Mouse (Mus musculus) E14TG2a.4 (cell line): Measurements from ENCODE around the gene Acap3.

Source experiments
- H3K27me3 ChIP-seq: 2 replicates; pipeline ENCODE4 v1.6.1; 2014; ENCODE audit warnings: low read length, control low read depth; ENCODE audit not compliant: insufficient read depth
- H3K36me3 ChIP-seq: 2 replicates; pipeline ENCODE4 v1.6.1; 2014; ENCODE audit warnings: low read length, control low read depth; ENCODE audit not compliant: insufficient read depth
- H3K4me1 ChIP-seq: replicated peaks from 2 replicates; pipeline ENCODE4 v1.6.1; 2014; ENCODE audit warnings: low read depth, low read length, control low read depth
- H3K4me3 ChIP-seq: replicated peaks from 2 replicates; pipeline ENCODE4 v1.5.1; 2014; ENCODE audit warnings: mild to moderate bottlenecking, low read length
- H3K9me3 ChIP-seq: 2 replicates; pipeline ENCODE4 v1.6.1; 2014; ENCODE audit warnings: low read length, control low read depth
- CTCF ChIP-seq: conservative IDR thresholded peaks from 2 replicates; pipeline ENCODE4 v1.5.1; 2014; ENCODE audit warnings: low read length
- NANOG ChIP-seq: IDR thresholded peaks from 2 replicates; pipeline ENCODE4 v1.6.1; 2014; ENCODE audit warnings: borderline replicate concordance, low read length, mixed read lengths
- POU5F1 ChIP-seq: IDR thresholded peaks from 2 replicates; pipeline ENCODE4 v1.6.1; 2014; ENCODE audit warnings: low read length, borderline replicate concordance

Gene Acap3

DNA sequence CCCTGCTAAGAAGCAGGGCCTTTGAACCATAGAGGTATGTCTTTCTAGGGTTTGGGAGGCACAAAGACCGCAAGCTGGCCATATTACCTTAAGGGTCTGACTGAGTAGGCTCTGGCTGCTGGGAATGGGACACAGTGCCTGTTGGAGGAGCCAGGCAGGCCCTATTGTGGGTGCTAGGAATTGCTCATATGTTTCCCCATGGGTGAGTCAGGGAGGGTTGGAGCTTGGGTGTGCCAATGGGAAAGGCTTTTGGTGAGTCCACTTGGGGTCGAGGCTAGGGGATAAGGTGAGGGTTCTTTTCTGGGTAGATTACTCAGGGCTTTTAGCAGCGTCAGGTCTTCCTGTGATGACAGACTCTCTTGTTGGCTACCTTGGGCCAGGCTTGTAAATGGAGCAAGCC, 40.3 kb upstream of the Acap3 start:
- Histone ChIP-seq H3K36me3 (peaks cover 36% of the 10 kb centered on the region), H3K4me1 (peaks cover 49% of the 10 kb centered on the region), H3K9me3 (no peaks in the 10 kb centered on the region), H3K4me3 (no peak overlapping the region), H3K27me3 (no peaks in the 10 kb centered on the region)
- TF ChIP-seq CTCF (no peak), POU5F1 (no peak), NANOG (no peak)

DNA sequence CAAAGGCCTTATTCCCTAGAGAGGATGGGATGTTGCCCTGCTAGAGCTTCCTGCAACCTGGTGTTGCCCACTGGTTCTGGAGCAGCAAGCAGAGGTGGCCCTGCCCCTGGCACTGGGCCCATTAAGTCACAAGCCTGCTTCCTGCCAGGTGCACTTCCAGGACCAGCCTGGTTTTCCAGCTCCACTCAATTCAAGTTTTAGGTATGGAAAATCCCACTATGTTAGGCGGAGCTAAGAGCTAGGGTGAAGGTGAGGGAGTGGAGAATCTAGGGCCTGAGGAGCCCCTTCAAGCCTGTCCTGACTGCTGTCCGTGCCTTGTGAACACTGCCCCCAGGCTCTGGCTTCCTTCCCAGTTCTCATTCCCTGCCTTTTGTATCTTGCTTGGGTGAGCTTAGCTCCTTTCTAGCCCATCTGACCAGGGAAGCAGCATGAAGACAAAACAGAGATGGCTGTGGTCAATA, 39.6 kb upstream of the Acap3 start:
- Histone ChIP-seq H3K4me1 (peaks cover 47% of the 10 kb centered on the region), H3K9me3 (no peaks in the 10 kb centered on the region), H3K4me3 (no peak overlapping the region), H3K27me3 (no peaks in the 10 kb centered on the region), H3K36me3 (peaks cover 42% of the 10 kb centered on the region)
- TF ChIP-seq NANOG (no peak), CTCF (no peak)

- no peaks in the 10 kb centered on the region for H3K27me3 ChIP-seq
- H3K4me1 ChIP-seq: peaks cover 40% of the 10 kb centered on the region
- no peak overlapping the region for H3K4me3 ChIP-seq
- peaks cover 56% of the 10 kb centered on the region for H3K36me3 ChIP-seq
- no peaks in the 10 kb centered on the region for H3K9me3 ChIP-seq
- no peak for TF ChIP-seq CTCF
- TF ChIP-seq POU5F1: no peak
- TF ChIP-seq NANOG: no peak
Measured at GRCm38 (mm10) chr4:155853421-155853820, 38.2 kb upstream of the Acap3 start.

DNA sequence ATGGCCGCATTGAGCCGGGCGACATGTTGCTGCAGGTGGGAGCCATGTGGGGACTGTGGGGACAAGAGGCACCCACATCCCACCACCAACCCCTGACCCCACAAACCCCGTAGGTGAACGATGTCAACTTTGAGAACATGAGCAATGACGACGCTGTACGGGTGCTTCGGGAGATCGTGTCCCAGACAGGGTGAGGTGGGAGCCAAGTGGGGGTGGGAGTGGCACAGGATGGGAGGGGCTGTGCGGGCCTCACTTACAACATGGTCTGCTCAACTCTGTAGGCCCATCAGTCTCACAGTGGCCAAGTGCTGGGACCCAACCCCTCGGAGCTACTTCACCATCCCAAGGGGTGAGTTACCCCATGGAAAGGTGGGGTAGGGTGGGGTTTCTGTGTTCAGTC, 36.6 kb upstream of the Acap3 start:
- Histone ChIP-seq H3K36me3 (peaks cover 65% of the 10 kb centered on the region), H3K9me3 (no peaks in the 10 kb centered on the region), H3K4me1 (peaks cover 31% of the 10 kb centered on the region), H3K4me3 (no peak overlapping the region), H3K27me3 (no peaks in the 10 kb centered on the region)
- TF ChIP-seq CTCF (no peak), POU5F1 (no peak), NANOG (no peak)

DNA sequence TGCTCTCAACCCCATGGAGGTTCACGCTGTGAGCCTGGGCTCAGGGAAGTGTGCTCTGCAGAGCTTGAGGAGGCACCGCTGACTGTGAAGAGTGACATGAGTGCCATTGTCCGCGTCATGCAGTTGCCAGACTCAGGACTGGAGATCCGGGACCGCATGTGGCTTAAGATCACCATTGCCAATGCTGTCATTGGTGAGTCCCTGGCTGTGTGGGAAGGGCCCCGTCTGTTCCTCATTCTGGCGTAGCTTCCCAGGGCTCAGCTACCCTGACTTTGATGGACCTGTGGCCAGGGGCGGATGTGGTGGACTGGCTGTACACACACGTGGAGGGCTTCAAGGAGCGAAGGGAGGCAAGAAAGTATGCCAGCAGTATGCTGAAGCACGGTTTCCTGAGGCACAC, 35.6 kb upstream of the Acap3 start:
- H3K27me3 ChIP-seq: no peaks in the 10 kb centered on the region
- H3K9me3 ChIP-seq: no peaks in the 10 kb centered on the region
- H3K4me3 ChIP-seq: no peak overlapping the region
- peaks cover 76% of the 10 kb centered on the region for H3K36me3 ChIP-seq
- TF ChIP-seq NANOG (no peak), POU5F1 (no peak), CTCF (no peak)
- peaks cover 37% of the 10 kb centered on the region for H3K4me1 ChIP-seq

- peaks cover 34% of the 10 kb centered on the region for H3K4me1 ChIP-seq
- H3K27me3 ChIP-seq: no peaks in the 10 kb centered on the region
- no peak for TF ChIP-seq NANOG
- no peak for TF ChIP-seq POU5F1
- TF ChIP-seq CTCF: no peak
- H3K4me3 ChIP-seq: no peak overlapping the region
- no peaks in the 10 kb centered on the region for H3K9me3 ChIP-seq
- peaks cover 81% of the 10 kb centered on the region for H3K36me3 ChIP-seq
Measured at GRCm38 (mm10) chr4:155856881-155857280, 34.7 kb upstream of the Acap3 start.

DNA sequence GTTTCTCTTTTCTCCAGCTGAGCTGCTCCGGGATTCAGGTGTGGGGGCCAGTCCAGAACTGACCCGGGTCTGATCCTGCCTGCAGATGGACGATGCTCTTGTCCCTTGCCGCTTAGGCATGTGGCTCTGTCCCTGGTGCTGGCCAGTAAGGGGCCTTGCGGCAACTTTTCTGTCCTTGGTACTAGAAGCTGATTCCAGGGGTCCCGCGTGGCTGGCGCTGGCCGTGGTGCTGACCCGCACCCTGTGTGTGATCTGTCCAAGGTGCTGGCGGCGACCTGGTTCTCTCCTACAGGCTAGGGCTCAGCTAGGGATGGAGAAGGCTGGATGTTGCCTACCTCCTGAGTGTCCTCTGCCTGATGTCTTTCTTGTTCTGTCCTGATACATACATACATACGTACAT, 32.3 kb upstream of the Acap3 start:
- Histone ChIP-seq H3K27me3 (no peaks in the 10 kb centered on the region), H3K36me3 (peaks cover 72% of the 10 kb centered on the region), H3K4me1 (peaks cover 25% of the 10 kb centered on the region), H3K9me3 (no peaks in the 10 kb centered on the region), H3K4me3 (no peak overlapping the region)
- TF ChIP-seq CTCF (no peak), POU5F1 (no peak), NANOG (no peak)

DNA sequence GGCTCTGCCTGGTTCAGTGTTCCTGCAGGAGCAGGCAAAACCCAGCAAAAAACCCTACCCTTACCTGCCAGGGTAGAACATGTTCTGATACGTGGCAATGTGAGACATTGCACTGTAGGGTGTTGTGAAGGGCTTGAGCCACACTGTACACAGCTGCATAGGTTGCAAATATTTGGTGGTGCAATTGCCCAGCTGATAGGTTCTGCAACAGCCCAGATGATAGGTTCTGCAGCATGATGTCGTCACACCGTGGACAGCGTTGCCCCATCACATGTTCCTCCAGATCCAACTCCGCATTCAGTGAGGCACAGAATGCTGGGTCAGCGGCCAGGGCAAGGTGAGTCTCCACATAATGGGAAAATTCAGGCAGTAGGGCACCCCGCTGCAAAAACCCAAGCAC, 29.8 kb upstream of the Acap3 start:
- Histone ChIP-seq H3K4me3 (no peak overlapping the region), H3K36me3 (peaks cover 72% of the 10 kb centered on the region), H3K9me3 (no peaks in the 10 kb centered on the region), H3K27me3 (no peaks in the 10 kb centered on the region), H3K4me1 (peaks cover 8% of the 10 kb centered on the region; the same call in 1 of the 2 replicates)
- TF ChIP-seq CTCF (no peak), NANOG (no peak), POU5F1 (no peak)

- Histone ChIP-seq H3K4me1 (peaks cover 7% of the 10 kb centered on the region; the same call in 1 of the 2 replicates), H3K36me3 (peaks cover 70% of the 10 kb centered on the region), H3K4me3 (no peak within 1 kb of the TSS), H3K27me3 (no peaks in the 10 kb centered on the region), H3K9me3 (no peaks in the 10 kb centered on the region)
- TF ChIP-seq NANOG (no peak), POU5F1 (no peak), CTCF (no peak)
Measured at GRCm38 (mm10) chr4:155863001-155863400, 28.6 kb upstream of the Acap3 start, which contains the start of gene Tas1r3. Gene Tas1r3 (minus strand): TSS chr4:155863362.
